ENCODE assay signal across 8 mouse cellular contexts in the genomic region with DNA sequence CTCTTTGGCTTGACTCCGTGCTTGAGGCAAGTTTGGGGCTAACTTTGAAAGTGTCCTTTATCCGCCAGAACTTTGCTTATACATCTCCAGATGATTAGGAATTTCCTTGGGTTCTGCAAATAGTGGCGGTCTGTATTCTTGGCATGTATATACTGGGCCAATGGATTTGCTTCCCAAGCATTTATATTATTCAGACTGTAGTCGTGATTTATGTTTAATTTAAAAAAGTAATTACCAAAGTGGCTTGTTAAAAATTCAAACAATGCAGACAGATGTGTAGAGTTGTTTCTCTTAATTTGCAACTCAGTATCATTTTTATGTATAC. TPM values are rescaled to one million over a fixed set of nuclear protein-coding genes. Genes with fewer than 3 reads are reported as not detected.
DNase-seq lines count a peak whose midpoint lies in the region; ATAC-seq and TF ChIP-seq lines count a peak whose summit lies in the region.

No protein-coding gene starts in this region.

- peaks cover 13% of the 10 kb centered on the region; the same call in 1 of the 2 replicates for H3K27me3 ChIP-seq in kidney, embryonic 14.5 days (ENCODE audit: control insufficient read depth, insufficient read depth, low read length)
- no peaks in the 10 kb centered on the region for H3K27me3 ChIP-seq in hindbrain, embryonic 14.5 days (ENCODE audit: control insufficient read depth, insufficient read depth, low read length)
- H3K27me3 ChIP-seq in midbrain, embryonic 15.5 days (replicated peaks) = no peaks in the 10 kb centered on the region

- no peaks in the 10 kb centered on the region for H3K9me3 ChIP-seq in kidney, embryonic 14.5 days (ENCODE audit: control insufficient read depth, low read length)
- H3K9me3 ChIP-seq in hindbrain, embryonic 14.5 days (ENCODE audit: control insufficient read depth, low read length) = no peaks in the 10 kb centered on the region
- H3K9me3 ChIP-seq in midbrain, embryonic 15.5 days = no peaks in the 10 kb centered on the region

- no peak overlapping the region for H3K27ac ChIP-seq in kidney, embryonic 14.5 days (ENCODE audit: low read depth, low read length)
- H3K27ac ChIP-seq in bone marrow macrophage, adult 2 months (ENCODE audit: insufficient read depth, low read depth, low read length) = no peak overlapping the region
- no peak overlapping the region for H3K27ac ChIP-seq in hindbrain, embryonic 14.5 days
- no peak overlapping the region for H3K27ac ChIP-seq in midbrain, embryonic 15.5 days

- no peaks in the 10 kb centered on the region for H3K36me3 ChIP-seq in kidney, embryonic 14.5 days (ENCODE audit: control insufficient read depth, insufficient read depth, low read length)
- no peaks in the 10 kb centered on the region for H3K36me3 ChIP-seq in hindbrain, embryonic 14.5 days (replicated peaks; ENCODE audit: control insufficient read depth, insufficient read depth)
- H3K36me3 ChIP-seq in midbrain, embryonic 15.5 days (replicated peaks) = no peaks in the 10 kb centered on the region

- TF ChIP-seq POLR2A in bone marrow macrophage, adult 2 months (IDR thresholded peaks at IDR 0.05; ENCODE audit: borderline replicate concordance, low read depth, low read length) = no peak

- no peak for DNase-seq in kidney, adult 11 months
- no peak for DNase-seq in hindbrain, embryonic 14.5 days (ENCODE audit: low spot score)
- no peak for DNase-seq in gastrocnemius, adult 8-10 months (ENCODE audit: low spot score in 2 of 2)
- DNase-seq in thymus, postnatal 36 days = no peak
- no peak for DNase-seq in left cerebral cortex, adult 11 months (ENCODE audit: low spot score)

- ATAC-seq in kidney, embryonic 14.5 days (ENCODE audit: low FRiP score, low TSS enrichment) = no peak
- no peak for ATAC-seq in hindbrain, embryonic 14.5 days (ENCODE audit: low FRiP score)
- 0 out of 2 replicates have a peak, but pooled peaks have one; percentile 33 for ATAC-seq in midbrain, embryonic 15.5 days (replicated peaks)

- peak overlapping the region; percentile 52 for H3K9ac ChIP-seq in kidney, embryonic 14.5 days (ENCODE audit: low read depth, low read length)
- H3K9ac ChIP-seq in hindbrain, embryonic 14.5 days = peak overlapping the region; percentile 53
- H3K9ac ChIP-seq in midbrain, embryonic 15.5 days = peak overlapping the region; percentile 4; the same call in 1 of the 2 replicates

- H3K4me2 ChIP-seq in kidney, embryonic 14.5 days (replicated peaks; ENCODE audit: low read depth, low read length) = peak overlapping the region; percentile 67
- H3K4me2 ChIP-seq in hindbrain, embryonic 14.5 days (replicated peaks) = peak overlapping the region; percentile 74
- peak overlapping the region; percentile 87 for H3K4me2 ChIP-seq in midbrain, embryonic 15.5 days

- WGBS in kidney, embryonic 14.5 days = 16% methylated on average over 4 of the region's 4 CpGs
- WGBS in hindbrain, embryonic 14.5 days = 18% methylated on average over 4 of the region's 4 CpGs
- WGBS in midbrain, embryonic 15.5 days = 13% methylated on average over 4 of the region's 4 CpGs

- H3K4me3 ChIP-seq in kidney, embryonic 14.5 days (ENCODE audit: low read length) = peak overlapping the region; percentile 57
- peak overlapping the region; percentile 78 for H3K4me3 ChIP-seq in bone marrow macrophage, adult 2 months (ENCODE audit: insufficient read depth, low read length)
- peak overlapping the region; percentile 39 for H3K4me3 ChIP-seq in hindbrain, embryonic 14.5 days (replicated peaks; ENCODE audit: low read length)
- peak overlapping the region; percentile 47 for H3K4me3 ChIP-seq in midbrain, embryonic 15.5 days

- TF ChIP-seq CTCF in bone marrow macrophage, adult 2 months (IDR thresholded peaks at IDR 0.05; ENCODE audit: low read depth, low read length) = no peak

- 0 out of 2 replicates have a peak, but pooled peaks cover 3% of the 10 kb centered on the region for H3K4me1 ChIP-seq in kidney, embryonic 14.5 days (ENCODE audit: control insufficient read depth, insufficient read depth, low read length)
- peaks cover 11% of the 10 kb centered on the region for H3K4me1 ChIP-seq in bone marrow macrophage, adult 2 months (ENCODE audit: control insufficient read depth, insufficient read depth, low read length)
- H3K4me1 ChIP-seq in hindbrain, embryonic 14.5 days (replicated peaks; ENCODE audit: control insufficient read depth, insufficient read depth, low read length) = no peaks in the 10 kb centered on the region; the same call in 1 of the 2 replicates
- H3K4me1 ChIP-seq in midbrain, embryonic 15.5 days = 0 out of 2 replicates have a peak, but pooled peaks cover 5% of the 10 kb centered on the region

RNA-seq across cellular contexts. Expression of gene Usp18, which starts 0.3 kb away (rescaled TPM):
- 1.6 and 1.8 TPM in 2 replicates for polyA plus RNA-seq in kidney, embryonic 14.5 days (2014; fragmentation: Nextera tagmentation; extraction: Ambion mirVana)
- polyA plus RNA-seq in bone marrow macrophage, adult 2 months (2012; ENCODE audit: insufficient read depth, insufficient read length, missing spikeins) = 28.7 and 31.8 TPM in 2 replicates
- polyA plus RNA-seq in hindbrain, embryonic 14.5 days (2014; fragmentation: Nextera tagmentation; extraction: Ambion mirVana) = 0.59 and 2.2 TPM in 2 replicates
- 2.1 and 3.4 TPM in 2 replicates for polyA plus RNA-seq in midbrain, embryonic 15.5 days (2015; fragmentation: Nextera tagmentation; extraction: Ambion mirVana)
- 1 to 10 TPM; 1.0 to 1.5 (median 1.3) TPM for total RNA-seq in gastrocnemius, adult 8-10 months (2022)

RNA-seq across cellular contexts. Expression of gene Tuba8, which starts 35.5 kb away (rescaled TPM):
- polyA plus RNA-seq in kidney, embryonic 14.5 days (2014; fragmentation: Nextera tagmentation; extraction: Ambion mirVana) = 0.18 and 0.30 TPM in 2 replicates
- polyA plus RNA-seq in bone marrow macrophage, adult 2 months (2012; ENCODE audit: insufficient read depth, insufficient read length, missing spikeins) = not detected in 2 replicates
- 1.0 and 1.4 TPM in 2 replicates for polyA plus RNA-seq in hindbrain, embryonic 14.5 days (2014; fragmentation: Nextera tagmentation; extraction: Ambion mirVana)
- 0.70 and 1.1 TPM in 2 replicates for polyA plus RNA-seq in midbrain, embryonic 15.5 days (2015; fragmentation: Nextera tagmentation; extraction: Ambion mirVana)
- 100 to 1,000 TPM; 231 to 245 (median 239) TPM for total RNA-seq in gastrocnemius, adult 8-10 months (2022)

RNA-seq across cellular contexts. Expression of gene Slc6a13, which starts 54.0 kb away (rescaled TPM):
- 9.8 and 13.4 TPM in 2 replicates for polyA plus RNA-seq in kidney, embryonic 14.5 days (2014; fragmentation: Nextera tagmentation; extraction: Ambion mirVana)
- 1.1 and 1.3 TPM in 2 replicates for polyA plus RNA-seq in bone marrow macrophage, adult 2 months (2012; ENCODE audit: insufficient read depth, insufficient read length, missing spikeins)
- 49.6 and 51.1 TPM in 2 replicates for polyA plus RNA-seq in hindbrain, embryonic 14.5 days (2014; fragmentation: Nextera tagmentation; extraction: Ambion mirVana)
- polyA plus RNA-seq in midbrain, embryonic 15.5 days (2015; fragmentation: Nextera tagmentation; extraction: Ambion mirVana) = 50.2 and 63.7 TPM in 2 replicates
- 1 to 10 TPM in 1 of 4 experiments, under 1 TPM in 2, not detected in 1; 0.59 to 1.1 (median 0.60) TPM for total RNA-seq in gastrocnemius, adult 8-10 months (2022)
